Mouse (Mus musculus) bone marrow, adult 2 months (tissue): ENCODE measurements around the gene Efcab11.

ENCODE experiments used
- CTCF ChIP-seq: fragments of 200-500 bp; IDR thresholded peaks from 2 replicates; pipeline ENCODE4 v1.5.1; 2011; ENCODE audit warnings: low read length, control low read depth; ENCODE audit not compliant: control insufficient read depth, insufficient read depth
- POLR2A ChIP-seq: fragments of 200-500 bp; IDR thresholded peaks from 2 replicates; pipeline ENCODE4 v1.6.1; 2011; ENCODE audit warnings: low read depth, mild to moderate bottlenecking, control low read depth, low read length, borderline replicate concordance; ENCODE audit not compliant: control insufficient read depth

- TF ChIP-seq CTCF (no peak), POLR2A (no peak)
Measured at GRCm38 (mm10) chr12:99767691-99768090, 116.5 kb downstream of the Efcab11 start.
